Mouse (Mus musculus): ENCODE data around the gene Pnpla7. TPM values are rescaled to one million over a fixed set of nuclear protein-coding genes. Genes with fewer than 3 reads are reported as not detected.

Gene Pnpla7
- polyA plus RNA-seq, 1 experiment from 2014 or later: 9.1 TPM

DNA sequence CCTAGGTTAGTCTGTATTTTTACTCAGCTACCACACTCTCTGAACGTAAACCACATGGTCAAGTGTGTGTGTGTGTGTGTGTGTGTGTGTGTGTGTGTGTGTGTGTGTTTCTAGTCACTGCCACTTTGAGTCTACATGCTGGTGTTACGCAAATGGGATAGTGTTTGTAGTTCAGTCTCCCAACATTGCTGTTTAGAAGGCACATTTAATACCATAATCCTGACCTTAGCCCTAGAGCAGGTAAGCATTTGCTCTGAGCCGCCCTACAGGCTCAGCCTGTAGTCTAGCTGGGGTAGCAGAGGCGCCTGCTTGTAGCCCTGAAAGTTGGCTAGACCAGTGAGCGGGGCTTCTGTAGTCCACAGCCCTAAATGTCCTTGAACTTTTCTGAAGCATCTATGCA is 87.7 kb downstream of the Pnpla7 start:
- Histone ChIP-seq H3K4me3 (no peak overlapping the region), H3K27me3 (ENCODE audit: low read depth, poor library complexity, severe bottlenecking) (no peaks in the 10 kb centered on the region), H3K27ac (no peak overlapping the region), H3K36me3 (peaks cover 38% of the 10 kb centered on the region), H3K9me3 (replicated peaks) (no peaks in the 10 kb centered on the region), H3K4me1 (0 out of 2 replicates have a peak, but pooled peaks cover 3% of the 10 kb centered on the region)
- WGBS: 95% methylated on average over 5 of the region's 5 CpGs
- DNase-seq (ENCODE audit: low spot score): no peak

DNA sequence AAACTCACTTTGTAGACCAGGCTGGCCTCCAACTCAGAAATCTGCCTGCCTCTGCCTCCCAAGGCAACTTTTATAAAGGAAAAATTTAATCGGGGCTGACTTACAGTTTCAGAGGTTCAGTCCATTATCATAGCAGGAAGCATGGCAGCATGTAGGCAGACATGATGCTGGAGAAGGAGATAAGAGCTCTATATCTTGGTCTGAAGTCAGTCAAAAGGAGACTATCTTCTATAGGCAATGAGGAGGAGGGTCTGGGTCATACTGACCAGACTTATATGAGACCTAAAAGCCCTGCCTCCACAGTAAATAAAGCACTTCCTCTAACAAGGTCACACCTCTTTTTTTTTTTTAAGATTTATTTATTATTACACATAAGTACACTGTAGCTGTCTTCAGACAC is 88.5 kb downstream of the Pnpla7 start:
- WGBS: 93% methylated on average over 1 of the region's 1 CpGs
- H3K9me3 ChIP-seq (replicated peaks): no peaks in the 10 kb centered on the region
- 0 out of 2 replicates have a peak, but pooled peaks cover 1% of the 10 kb centered on the region for H3K4me1 ChIP-seq
- peaks cover 31% of the 10 kb centered on the region for H3K36me3 ChIP-seq
- no peak overlapping the region for H3K4me3 ChIP-seq
- no peak for DNase-seq (ENCODE audit: low spot score)
- no peak overlapping the region for H3K27ac ChIP-seq
- H3K27me3 ChIP-seq (ENCODE audit: low read depth, poor library complexity, severe bottlenecking): no peaks in the 10 kb centered on the region

DNA sequence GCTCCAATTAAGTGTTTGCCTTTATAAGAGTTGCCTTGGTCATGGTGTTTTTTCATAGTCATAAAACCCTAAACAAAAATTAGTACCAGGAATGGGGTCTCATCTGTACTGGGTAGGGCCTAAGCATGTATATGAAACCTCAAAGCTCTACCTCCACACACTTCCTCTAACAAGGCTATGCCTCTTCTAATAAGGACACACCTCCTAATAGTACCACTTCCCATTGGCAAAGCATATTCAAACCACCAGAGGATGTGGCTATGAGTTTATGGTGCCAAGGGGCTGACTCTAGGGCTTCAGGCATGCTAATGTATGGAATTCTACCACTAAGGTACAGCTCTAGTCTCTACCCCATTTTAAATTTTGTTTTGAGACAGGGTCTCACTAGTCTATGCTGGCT is 89.7 kb downstream of the Pnpla7 start:
- H3K27ac ChIP-seq: no peak overlapping the region
- peaks cover 19% of the 10 kb centered on the region for H3K36me3 ChIP-seq
- no peak for DNase-seq (ENCODE audit: low spot score)
- no peaks in the 10 kb centered on the region for H3K9me3 ChIP-seq (replicated peaks)
- H3K4me1 ChIP-seq: no peaks in the 10 kb centered on the region
- no peaks in the 10 kb centered on the region for H3K27me3 ChIP-seq (ENCODE audit: low read depth, poor library complexity, severe bottlenecking)
- no peak overlapping the region for H3K4me3 ChIP-seq

DNA sequence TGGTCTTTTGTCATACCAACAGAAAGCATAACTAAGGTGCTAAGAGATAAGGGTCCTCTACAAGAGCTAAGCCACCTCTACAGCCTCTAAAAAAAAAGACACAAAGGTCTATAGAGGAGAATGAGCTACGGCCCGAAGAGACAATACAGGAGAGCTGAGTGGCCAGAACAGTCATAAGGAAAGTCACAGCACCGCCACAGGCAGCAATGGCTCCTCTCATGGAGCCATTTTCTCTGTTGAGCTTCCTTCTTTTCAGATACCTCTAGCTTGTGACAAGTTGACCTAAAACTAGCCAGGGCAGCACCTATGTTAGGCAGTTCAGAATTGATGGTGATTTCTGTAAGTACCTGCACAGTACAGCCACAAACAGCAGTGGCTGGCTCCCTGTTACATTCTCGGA is 90.7 kb downstream of the Pnpla7 start:
- H3K36me3 ChIP-seq: peaks cover 9% of the 10 kb centered on the region
- H3K4me3 ChIP-seq: no peak overlapping the region
- no peaks in the 10 kb centered on the region for H3K9me3 ChIP-seq (replicated peaks)
- WGBS: 91% methylated on average over 4 of the region's 4 CpGs
- no peaks in the 10 kb centered on the region for H3K27me3 ChIP-seq (ENCODE audit: low read depth, poor library complexity, severe bottlenecking)
- no peak for DNase-seq (ENCODE audit: low spot score)
- H3K4me1 ChIP-seq: no peaks in the 10 kb centered on the region
- no peak overlapping the region for H3K27ac ChIP-seq

DNA sequence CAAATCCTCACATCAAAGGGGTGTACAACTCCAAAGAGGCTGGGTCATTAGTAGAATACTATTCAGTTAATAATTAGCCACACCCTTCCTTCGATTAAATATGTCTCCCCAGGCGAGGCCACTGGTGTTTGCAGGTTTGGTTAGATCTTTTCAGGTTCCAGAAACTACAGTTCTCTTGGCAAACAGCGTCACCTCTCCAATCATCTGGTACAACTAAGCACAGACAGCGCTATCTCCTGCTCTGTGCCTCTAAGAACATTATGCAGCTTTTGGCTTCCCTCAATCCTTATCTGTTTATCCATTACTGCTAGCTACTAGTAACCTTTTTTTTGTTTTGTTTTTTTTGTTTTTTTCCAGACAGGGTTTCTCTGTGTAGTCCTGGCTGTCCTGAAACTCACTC is 93.7 kb downstream of the Pnpla7 start:
- Histone ChIP-seq H3K27me3 (ENCODE audit: low read depth, poor library complexity, severe bottlenecking) (no peaks in the 10 kb centered on the region), H3K27ac (no peak overlapping the region), H3K4me1 (no peaks in the 10 kb centered on the region), H3K36me3 (no peaks in the 10 kb centered on the region), H3K4me3 (no peak overlapping the region), H3K9me3 (replicated peaks) (no peaks in the 10 kb centered on the region)
- no peak for DNase-seq (ENCODE audit: low spot score)
- 89% methylated on average over 4 of the region's 4 CpGs for WGBS

DNA sequence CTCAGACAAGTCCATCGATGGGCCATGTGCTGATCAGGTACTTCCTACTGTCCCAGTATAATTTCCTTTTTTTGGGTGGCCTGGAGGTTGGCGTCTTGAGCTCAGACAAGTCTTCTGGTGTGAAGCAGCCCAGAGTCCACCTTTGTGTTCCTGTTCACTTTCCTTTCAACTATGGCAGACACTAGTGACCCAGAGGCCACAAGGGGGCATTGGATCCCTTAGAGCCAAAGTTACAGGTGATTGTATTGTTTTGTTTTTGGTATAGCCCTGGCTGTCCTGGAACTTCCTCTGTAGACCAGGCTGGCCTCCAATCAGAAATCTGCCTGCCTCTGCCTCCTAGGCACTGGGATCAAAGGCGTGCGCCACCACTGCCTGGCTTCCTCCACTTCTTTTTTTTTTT is 96.6 kb downstream of the Pnpla7 start:
- Histone ChIP-seq H3K4me3 (no peak overlapping the region), H3K4me1 (no peaks in the 10 kb centered on the region), H3K27me3 (ENCODE audit: low read depth, poor library complexity, severe bottlenecking) (no peaks in the 10 kb centered on the region), H3K27ac (no peak overlapping the region), H3K9me3 (replicated peaks) (no peaks in the 10 kb centered on the region), H3K36me3 (no peaks in the 10 kb centered on the region)
- WGBS: 97% methylated on average over 4 of the region's 4 CpGs
- no peak for DNase-seq (ENCODE audit: low spot score)

DNA sequence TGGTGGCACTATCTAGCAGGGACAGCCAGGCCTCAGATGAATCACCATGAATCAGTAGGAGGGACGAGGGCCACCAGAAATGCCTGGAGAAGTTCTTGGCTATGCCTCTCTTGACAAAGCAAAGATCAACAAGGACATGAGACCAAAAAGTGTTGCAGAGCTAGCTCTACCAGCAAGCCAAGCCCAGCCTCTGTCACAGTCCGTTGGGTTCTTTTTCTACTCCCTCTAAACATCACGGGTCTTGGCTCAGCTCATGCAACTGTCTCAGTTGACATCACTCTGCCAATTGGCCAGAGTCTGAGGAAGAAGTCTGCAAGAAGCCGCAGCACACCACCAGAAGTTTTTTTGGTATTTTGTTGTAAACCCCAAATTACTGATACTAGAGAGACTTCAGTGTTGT is 99.7 kb downstream of the Pnpla7 start:
- no peak overlapping the region for H3K4me3 ChIP-seq
- no peaks in the 10 kb centered on the region for H3K9me3 ChIP-seq (replicated peaks)
- 66% methylated on average over 4 of the region's 4 CpGs for WGBS
- DNase-seq (ENCODE audit: low spot score): no peak
- no peaks in the 10 kb centered on the region for H3K27me3 ChIP-seq (ENCODE audit: low read depth, poor library complexity, severe bottlenecking)
- H3K4me1 ChIP-seq: no peaks in the 10 kb centered on the region
- H3K27ac ChIP-seq: no peak overlapping the region
- no peaks in the 10 kb centered on the region for H3K36me3 ChIP-seq

DNA sequence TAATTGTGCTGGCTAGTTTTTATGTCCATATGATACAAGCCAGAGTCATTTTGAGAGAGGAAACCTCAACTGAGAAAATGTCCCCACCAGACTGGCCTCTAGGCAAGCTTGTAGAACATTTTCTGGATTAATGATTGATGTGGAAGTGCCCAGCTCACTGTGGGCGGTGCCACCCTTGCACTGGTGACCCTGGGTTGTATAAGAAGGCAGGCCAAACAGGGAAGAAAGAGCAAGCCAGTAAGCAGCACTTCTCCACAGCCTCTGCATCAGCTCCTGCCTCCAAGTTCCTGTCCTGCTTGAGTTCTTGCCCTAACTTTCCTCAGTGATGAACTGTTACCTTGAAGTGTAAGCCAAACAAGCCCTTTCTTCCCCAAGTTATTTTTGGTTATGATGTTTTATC is 103.1 kb downstream of the Pnpla7 start:
- H3K4me1 ChIP-seq: no peaks in the 10 kb centered on the region
- no peak overlapping the region for H3K27ac ChIP-seq
- H3K36me3 ChIP-seq: no peaks in the 10 kb centered on the region
- 80% methylated on average over 1 of the region's 1 CpGs for WGBS
- no peak for DNase-seq (ENCODE audit: low spot score)
- no peaks in the 10 kb centered on the region for H3K9me3 ChIP-seq (replicated peaks)
- no peaks in the 10 kb centered on the region for H3K27me3 ChIP-seq (ENCODE audit: low read depth, poor library complexity, severe bottlenecking)
- H3K4me3 ChIP-seq: no peak overlapping the region

DNA sequence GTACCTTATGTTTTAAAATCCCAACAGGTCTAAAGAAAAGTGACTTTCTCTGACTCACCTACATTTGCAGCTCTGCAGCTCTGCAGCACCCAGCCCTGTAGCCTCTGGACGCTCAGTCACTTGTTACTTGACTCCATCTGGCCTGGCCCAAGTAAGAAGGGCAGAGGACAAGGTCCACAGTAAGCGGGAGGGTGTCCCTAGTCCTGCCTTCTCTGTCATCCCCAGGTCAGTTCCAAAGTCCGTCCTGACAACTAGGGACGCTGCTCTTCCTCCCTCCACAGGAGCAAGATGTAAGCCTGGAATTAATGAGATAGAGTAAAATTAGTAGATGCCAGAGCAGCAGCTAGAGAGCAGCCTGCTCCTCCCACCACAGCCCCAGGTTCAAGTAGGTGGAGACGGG is 104.2 kb downstream of the Pnpla7 start, which contains the start of gene Entpd8:
Gene Entpd8, plus strand, starts transcription at position 229 of the 400 bp plus-strand sequence.
- Histone ChIP-seq H3K27ac (no peak within 1 kb of the TSS), H3K9me3 (replicated peaks) (no peaks in the 10 kb centered on the region), H3K36me3 (no peaks in the 10 kb centered on the region), H3K4me1 (no peaks in the 10 kb centered on the region), H3K4me3 (no peak within 1 kb of the TSS), H3K27me3 (ENCODE audit: low read depth, poor library complexity, severe bottlenecking) (no peaks in the 10 kb centered on the region)
- no peak for DNase-seq (ENCODE audit: low spot score)
- WGBS: 60% methylated on average over 5 of the region's 5 CpGs

DNA sequence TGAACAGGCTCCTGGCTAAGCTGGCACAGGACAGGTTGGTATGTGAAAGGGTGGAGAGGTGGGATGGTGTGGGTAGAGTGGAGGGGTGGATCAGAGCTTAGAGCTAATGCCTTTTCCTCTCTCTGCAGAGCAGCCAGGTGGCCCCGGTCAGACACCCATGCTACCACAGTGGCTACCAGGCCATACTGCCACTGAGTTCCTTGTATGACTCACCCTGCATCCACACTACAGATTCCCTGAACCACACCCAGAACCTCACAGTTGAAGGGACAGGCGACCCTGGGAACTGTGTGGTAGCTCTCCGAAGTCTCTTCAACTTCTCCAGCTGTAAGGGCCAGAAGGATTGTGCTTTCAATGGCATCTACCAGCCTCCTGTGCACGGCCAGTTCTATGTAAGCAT is 107.9 kb downstream of the Pnpla7 start:
- 89% methylated on average over 4 of the region's 4 CpGs for WGBS
- Histone ChIP-seq H3K4me3 (no peak overlapping the region), H3K27ac (no peak overlapping the region), H3K9me3 (replicated peaks) (no peaks in the 10 kb centered on the region), H3K36me3 (no peaks in the 10 kb centered on the region), H3K27me3 (ENCODE audit: low read depth, poor library complexity, severe bottlenecking) (no peaks in the 10 kb centered on the region), H3K4me1 (no peaks in the 10 kb centered on the region)
- no peak for DNase-seq (ENCODE audit: low spot score)

DNA sequence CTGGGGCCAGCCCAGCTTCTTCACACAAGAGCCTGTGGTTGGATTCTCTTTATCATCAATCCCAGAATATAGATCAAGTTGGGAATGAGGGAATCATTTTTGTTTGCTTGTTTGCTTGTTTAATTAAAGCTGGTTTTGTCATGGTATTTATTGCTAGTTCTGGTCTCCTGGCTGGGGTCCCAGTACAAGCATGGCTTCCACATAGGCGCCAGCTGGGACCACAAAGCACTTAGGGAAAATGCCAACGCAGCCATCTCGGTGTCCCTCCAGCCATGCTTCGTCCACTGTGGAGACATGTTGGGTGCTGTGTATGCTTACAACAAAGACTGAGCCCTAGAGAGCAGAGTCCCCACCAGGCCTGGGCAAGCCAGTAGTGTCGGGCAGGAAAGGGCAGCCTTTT is 109.7 kb downstream of the Pnpla7 start:
- Histone ChIP-seq H3K27me3 (ENCODE audit: low read depth, poor library complexity, severe bottlenecking) (no peaks in the 10 kb centered on the region), H3K4me1 (no peaks in the 10 kb centered on the region), H3K36me3 (no peaks in the 10 kb centered on the region), H3K4me3 (no peak overlapping the region), H3K27ac (no peak overlapping the region), H3K9me3 (replicated peaks) (no peaks in the 10 kb centered on the region)
- DNase-seq (ENCODE audit: low spot score): no peak
- whole genome bisulfite sequencing: 88% methylated on average over 5 of the region's 5 CpGs

DNA sequence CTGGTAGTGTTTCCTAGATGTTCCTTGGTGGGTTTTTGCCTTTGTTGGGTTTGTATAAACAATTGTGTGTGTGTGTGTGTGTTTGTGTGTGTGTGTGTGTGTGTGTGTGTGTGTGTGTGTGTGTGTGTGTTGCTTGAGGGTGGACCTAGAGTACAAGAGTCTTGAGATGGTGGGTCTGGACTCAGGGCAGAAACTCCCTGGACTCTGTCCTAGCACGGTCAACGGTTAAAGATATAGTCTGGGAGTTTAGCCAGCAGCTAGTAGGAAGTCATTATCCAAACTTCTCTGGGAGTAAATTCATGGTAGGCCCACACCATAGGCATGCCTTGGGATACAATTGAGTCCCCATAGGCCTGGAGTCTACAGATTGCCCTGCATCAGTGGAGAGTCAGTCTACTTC is 112.0 kb downstream of the Pnpla7 start:
- H3K4me3 ChIP-seq: no peak overlapping the region
- WGBS: 97% methylated on average over 2 of the region's 2 CpGs
- H3K36me3 ChIP-seq: no peaks in the 10 kb centered on the region
- no peak for DNase-seq (ENCODE audit: low spot score)
- no peaks in the 10 kb centered on the region for H3K9me3 ChIP-seq (replicated peaks)
- H3K27me3 ChIP-seq (ENCODE audit: low read depth, poor library complexity, severe bottlenecking): 0 out of 2 replicates have a peak, but pooled peaks cover under 1% of the 10 kb centered on the region
- no peaks in the 10 kb centered on the region for H3K4me1 ChIP-seq
- H3K27ac ChIP-seq: no peak overlapping the region

DNA sequence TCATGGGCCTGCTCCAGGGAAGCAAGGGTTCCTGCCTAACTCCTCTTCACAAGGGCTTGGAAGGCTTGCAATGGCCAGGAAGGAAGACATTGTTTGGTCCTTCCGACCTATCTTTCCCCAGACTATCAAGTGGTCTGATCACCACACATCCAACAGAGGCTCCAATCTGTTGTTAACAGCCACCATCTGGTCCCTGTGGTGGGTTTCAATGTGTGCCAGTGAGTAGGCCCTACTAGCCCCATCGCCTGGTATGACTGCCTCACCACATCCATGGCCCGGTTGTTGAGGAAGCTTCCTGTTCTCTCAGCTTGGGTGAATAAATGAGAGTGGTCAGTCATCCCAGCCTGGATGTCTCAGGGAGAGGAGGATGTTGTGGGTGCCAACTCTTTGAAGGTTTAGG is 112.8 kb downstream of the Pnpla7 start:
- 83% methylated on average over 3 of the region's 3 CpGs for WGBS
- H3K27me3 ChIP-seq (ENCODE audit: low read depth, poor library complexity, severe bottlenecking): peaks cover 6% of the 10 kb centered on the region; the same call in 1 of the 2 replicates
- H3K9me3 ChIP-seq (replicated peaks): no peaks in the 10 kb centered on the region
- no peaks in the 10 kb centered on the region for H3K36me3 ChIP-seq
- no peak overlapping the region for H3K27ac ChIP-seq
- no peak overlapping the region for H3K4me3 ChIP-seq
- H3K4me1 ChIP-seq: no peaks in the 10 kb centered on the region
- DNase-seq (ENCODE audit: low spot score): no peak

DNA sequence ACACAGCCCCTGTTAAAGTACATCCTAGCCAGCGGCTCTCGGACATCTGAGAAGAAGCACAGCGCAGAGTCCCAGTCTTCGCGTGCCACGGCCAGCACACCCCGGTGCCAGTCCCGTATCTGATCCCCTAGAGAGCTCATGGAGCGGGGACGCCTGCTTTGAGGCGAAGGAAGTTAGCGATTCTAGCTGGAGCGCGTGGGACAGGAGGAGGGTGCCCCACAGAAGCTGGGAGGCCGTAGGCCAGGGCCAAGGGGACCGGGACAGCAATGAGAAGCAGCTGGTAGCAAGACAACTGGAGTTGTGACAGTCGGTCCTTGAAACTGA is 118.9 kb downstream of the Pnpla7 start:
- no peak for DNase-seq (ENCODE audit: low spot score)
- Histone ChIP-seq H3K36me3 (no peaks in the 10 kb centered on the region), H3K4me1 (peaks cover 11% of the 10 kb centered on the region), H3K27me3 (ENCODE audit: low read depth, poor library complexity, severe bottlenecking) (peaks cover 27% of the 10 kb centered on the region), H3K4me3 (peak overlapping the region; percentile 24), H3K27ac (no peak overlapping the region; the same call in 1 of the 2 replicates), H3K9me3 (replicated peaks) (no peaks in the 10 kb centered on the region)
- WGBS: 37% methylated on average over 17 of the region's 17 CpGs

Measured in limb, embryonic 10.5 days (tissue).